Mouse (Mus musculus) CH12.LX (cell line): ENCODE results near the gene Ephb3. TPM values are rescaled to one million over a fixed set of nuclear protein-coding genes. Genes with fewer than 3 reads are reported as not detected.

Experiments
- DNase-seq: peaks from one replicate; pipeline ENCODE4 v3.0.0-alpha.2; 2013; ENCODE audit errors: extremely low read depth
- H3K27ac ChIP-seq: 2 replicates; pipeline ENCODE4 v1.5.1; 2012; ENCODE audit warnings: low read depth, mild to moderate bottlenecking, control low read depth, moderate library complexity; ENCODE audit not compliant: insufficient read depth
- H3K27me3 ChIP-seq: replicated peaks from 2 replicates; pipeline ENCODE3; 2012; ENCODE audit warnings: inconsistent platforms
- H3K36me3 ChIP-seq, 2 experiments: replicated peaks in 1 of 2; 2 replicates each; pipeline versions ENCODE3 to v1.6.1; 2012; ENCODE audit warnings: inconsistent platforms in 1 of 2, low read length in 1 of 2, mild to moderate bottlenecking in 1 of 2, mixed read lengths in 1 of 2, moderate library complexity in 1 of 2; ENCODE audit not compliant: control insufficient read depth in 1 of 2, insufficient read depth in 1 of 2
- H3K4me1 ChIP-seq, 2 experiments: 2 replicates each; pipeline ENCODE4 v1.6.1; 2012; ENCODE audit warnings: inconsistent platforms in 1 of 2, moderate library complexity in 1 of 2; ENCODE audit not compliant: insufficient read depth in 2 of 2, control insufficient read depth in 1 of 2
- H3K4me2 ChIP-seq: 2 replicates; pipeline ENCODE4 v1.6.1; 2012; ENCODE audit warnings: low read depth, mild to moderate bottlenecking, control low read depth; ENCODE audit not compliant: poor library complexity, insufficient read depth, severe bottlenecking
- H3K4me3 ChIP-seq, 3 experiments: fragments of 150-350 bp in 1 of 3; sonication (generic) in 1 of 3; replicated peaks in 1 of 3; 2 replicates each; pipeline versions ENCODE3 to v1.5.1; 2011 to 2012; ENCODE audit warnings: low read depth in 2 of 3, low read length in 2 of 3, mild to moderate bottlenecking in 2 of 3, moderate library complexity in 2 of 3, control low read depth in 1 of 3, improper control_type of control experiment in 1 of 3, inconsistent platforms in 1 of 3, mixed read lengths in 1 of 3; ENCODE audit not compliant: poor library complexity in 1 of 3
- H3K79me2 ChIP-seq: replicated peaks from 2 replicates; pipeline ENCODE4 v1.6.1; 2012; ENCODE audit warnings: mild to moderate bottlenecking, moderate library complexity; ENCODE audit not compliant: control insufficient read depth, poor library complexity, insufficient read depth, severe bottlenecking; ENCODE audit errors: extremely low read depth
- H3K9ac ChIP-seq: 2 replicates; pipeline ENCODE4 v1.6.1; 2012; ENCODE audit warnings: low read depth, mild to moderate bottlenecking, control low read depth, moderate library complexity; ENCODE audit not compliant: insufficient read depth
- H3K9me3 ChIP-seq: replicated peaks from 2 replicates; pipeline ENCODE3; 2012; ENCODE audit warnings: low read length, inconsistent platforms, mixed read lengths
- CHD1 ChIP-seq: IDR thresholded peaks from 2 replicates; pipeline ENCODE4 v1.6.1; 2012; ENCODE audit warnings: low read depth, low read length, improper control_type of control experiment, inconsistent platforms
- EP300 ChIP-seq: IDR thresholded peaks from 2 replicates; pipeline ENCODE4 v1.6.1; 2011; ENCODE audit warnings: low read length, improper control_type of control experiment
- JUND ChIP-seq: conservative IDR thresholded peaks from 2 replicates; pipeline ENCODE4 v1.6.1; 2011; ENCODE audit warnings: low read depth, low read length, improper control_type of control experiment
- MAFK ChIP-seq: IDR thresholded peaks from 2 replicates; pipeline ENCODE4 v1.6.1; 2011; ENCODE audit warnings: low read length, improper control_type of control experiment; ENCODE audit not compliant: insufficient replicate concordance
- MXI1 ChIP-seq: IDR thresholded peaks from 2 replicates; pipeline ENCODE4 v1.6.1; 2011; ENCODE audit warnings: mild to moderate bottlenecking, low read depth, low read length, improper control_type of control experiment
- PAX5 ChIP-seq: IDR thresholded peaks from 2 replicates; pipeline ENCODE4 v1.6.1; 2012; ENCODE audit warnings: low read length, inconsistent platforms, mixed read lengths
- SMC3 ChIP-seq: IDR thresholded peaks from 2 replicates; pipeline ENCODE4 v1.6.1; 2011; ENCODE audit warnings: low read depth, low read length, improper control_type of control experiment
- USF2 ChIP-seq: conservative IDR thresholded peaks from 2 replicates; pipeline ENCODE4 v1.6.1; 2011; ENCODE audit warnings: low read depth, low read length, improper control_type of control experiment
- ZC3H11A ChIP-seq: IDR thresholded peaks from 2 replicates; pipeline ENCODE4 v1.6.1; 2012; ENCODE audit warnings: low read depth, mild to moderate bottlenecking, inconsistent platforms, low read length, improper control_type of control experiment
- ZMIZ1 ChIP-seq: IDR thresholded peaks from 2 replicates; pipeline ENCODE4 v1.6.1; 2012; ENCODE audit warnings: low read depth, mild to moderate bottlenecking, inconsistent platforms, low read length, improper control_type of control experiment
- dilution Hi-C: fragments of 300-500 bp; cut with MboI; formaldehyde crosslinking; loops from 2 replicates; pipeline ENCODE4 v1.14.3; 2020; ENCODE audit warnings: low sequenced_read_pairs; ENCODE audit not compliant: extremely low pct_unique_long_range_greater_than_20kb, extremely low pct_ligation_motif_present
- in situ Hi-C: fragments of 300-500 bp; cut with MboI; formaldehyde crosslinking; loops from 3 replicates; pipeline ENCODE4 v1.14.3; 2019; ENCODE audit warnings: low sequenced_read_pairs, low pct_ligation_motif_present, low pct_unique_long_range_greater_than_20kb, mixed read lengths
- polyA plus RNA-seq: library from polyadenylated mRNA; unstranded; fragments of >175 nt; gene quantifications from 2 replicates; pipeline ENCODE4 v1.2.1, GENCODE M21; 2012; ENCODE audit warnings: low read depth; ENCODE audit not compliant: insufficient read length
- total RNA-seq, 2 experiments: library from RNA; depleted of rRNA; stranded (reverse); fragments of 300-350 nt in 1 of 2; fragments of >200 nt in 1 of 2; gene quantifications; 2 replicates each; pipeline ENCODE4 v1.2.3; 2012 to 2014

Ephb3 gene
- total and polyA plus RNA-seq, 3 experiments = not detected

- TF ChIP-seq MXI1 = no peak
- no peak for TF ChIP-seq PAX5
- TF ChIP-seq ZMIZ1 = no peak
- no peak; the same call in 1 of the 2 replicates for TF ChIP-seq JUND
- TF ChIP-seq SMC3 = peak; percentile 85
- TF ChIP-seq ZC3H11A = peak; percentile 58; the same call in 1 of the 2 replicates
- no peak for TF ChIP-seq MAFK
Observed at GRCm38 (mm10) chr16:21192509-21193354, 11.8 kb upstream of the Ephb3 start (continued).

- in situ Hi-C loops = loop anchor here (10.0 kb wide), 1 partner anchor 279 kb away; no protein-coding TSS in a partner anchor
- H3K36me3 ChIP-seq = no peaks in the 10 kb centered on the region
- no peak for TF ChIP-seq ZC3H11A
- TF ChIP-seq, all 38 proteins: peak for 0
- H3K4me3 ChIP-seq = no peak overlapping the region
- dilution Hi-C loops = no loop called here
- H3K9ac ChIP-seq = no peak overlapping the region
- DNase-seq = no peak
- peaks cover 6% of the 10 kb centered on the region for H3K27me3 ChIP-seq
- no peaks in the 10 kb centered on the region for H3K79me2 ChIP-seq
- no peak overlapping the region for H3K27ac ChIP-seq
- peaks cover 0 to 24% of the 10 kb centered on the region in 2 experiments; a peak in 2 of 4 replicates for H3K4me1 ChIP-seq
- H3K9me3 ChIP-seq = no peaks in the 10 kb centered on the region
- H3K4me2 ChIP-seq = no peak overlapping the region
Observed at GRCm38 (mm10) chr16:21194182-21194581, 10.4 kb upstream of the Ephb3 start.

DNA sequence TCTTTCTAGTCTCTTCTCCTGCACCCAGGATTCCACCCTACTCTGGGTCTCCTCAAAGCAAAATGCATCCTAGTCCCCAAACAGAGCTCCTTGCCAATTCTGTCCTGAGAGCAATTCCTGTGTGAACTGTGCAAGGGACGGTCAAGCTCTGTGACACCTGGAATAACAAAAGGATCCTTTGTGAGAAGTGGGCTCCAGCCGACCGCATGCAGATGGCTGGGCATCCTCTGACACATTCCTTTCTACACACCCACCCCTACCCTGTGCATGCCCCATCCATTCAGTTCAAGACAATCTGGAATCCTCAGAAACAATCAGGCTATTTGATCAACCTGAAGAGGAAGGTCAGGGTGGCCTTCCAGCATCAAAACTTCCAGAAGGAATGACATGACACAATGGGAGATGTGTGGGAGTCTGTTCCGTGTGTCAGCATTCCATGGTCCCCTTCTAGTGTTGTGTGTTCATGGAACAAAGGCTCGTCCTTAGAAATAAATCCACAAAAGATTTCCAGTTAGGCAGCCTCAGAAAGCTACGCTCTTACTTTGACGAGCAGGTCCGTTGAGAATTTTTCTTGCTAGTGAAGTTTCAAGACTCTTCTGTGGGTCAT lies 9.2 kb upstream of the Ephb3 start:
- no peak overlapping the region for H3K4me2 ChIP-seq
- DNase-seq = no peak
- peaks cover 6% of the 10 kb centered on the region for H3K27me3 ChIP-seq
- dilution Hi-C loops (no loop called here), in situ Hi-C loops (loop anchor here (5.0 to 10.0 kb wide), 2 partner anchors 197 to 281 kb away; no protein-coding TSS in a partner anchor)
- H3K79me2 ChIP-seq = no peaks in the 10 kb centered on the region
- no peak overlapping the region for H3K9ac ChIP-seq
- no peaks in the 10 kb centered on the region for H3K36me3 ChIP-seq
- H3K9me3 ChIP-seq = no peaks in the 10 kb centered on the region
- H3K27ac ChIP-seq = no peak overlapping the region
- peaks cover 0 to 33% of the 10 kb centered on the region in 2 experiments; a peak in 2 of 4 replicates for H3K4me1 ChIP-seq
- no peak overlapping the region for H3K4me3 ChIP-seq
- TF ChIP-seq CHD1 (no peak), USF2 (no peak), EP300 (no peak)
